Mouse (Mus musculus) C2C12 (cell line): Measurements from ENCODE around the gene Ak1.

Experiments
- CEBPB ChIP-seq: IDR thresholded peaks from one replicate; pipeline ENCODE4 v1.6.1; 2011; ENCODE audit warnings: low read depth, mild to moderate bottlenecking, control low read depth, moderate library complexity
- CTCF ChIP-seq: IDR thresholded peaks from one replicate; pipeline ENCODE4 v1.5.1; 2011; ENCODE audit not compliant: control insufficient read depth, insufficient read depth, insufficient read length
- MAX ChIP-seq: IDR thresholded peaks from one replicate; pipeline ENCODE4 v1.6.1; 2011; ENCODE audit warnings: mild to moderate bottlenecking, control low read depth
- MYOG ChIP-seq: IDR thresholded peaks from one replicate; pipeline ENCODE4 v1.6.1; 2011; ENCODE audit not compliant: control insufficient read depth, insufficient read length; ENCODE audit errors: extremely low read depth
- USF1 ChIP-seq: IDR thresholded peaks from one replicate; pipeline ENCODE4 v1.6.1; 2011; ENCODE audit warnings: low read depth, mild to moderate bottlenecking, control low read depth, moderate library complexity

GRCm38 (mm10) chr2:32589213-32589795 is 32.3 kb upstream of the Ak1 start:
- no peak for TF ChIP-seq CTCF
- peak; percentile 75 for TF ChIP-seq USF1
- peak; percentile 71 for TF ChIP-seq MAX
- no peak for TF ChIP-seq MYOG
- no peak for TF ChIP-seq CEBPB
